Mouse (Mus musculus): Measurements from ENCODE around the gene Gnb2.
A peak's percentile ranks its signal among the peaks of the same experiment; 100 is the strongest.

Gnb2 gene

DNA sequence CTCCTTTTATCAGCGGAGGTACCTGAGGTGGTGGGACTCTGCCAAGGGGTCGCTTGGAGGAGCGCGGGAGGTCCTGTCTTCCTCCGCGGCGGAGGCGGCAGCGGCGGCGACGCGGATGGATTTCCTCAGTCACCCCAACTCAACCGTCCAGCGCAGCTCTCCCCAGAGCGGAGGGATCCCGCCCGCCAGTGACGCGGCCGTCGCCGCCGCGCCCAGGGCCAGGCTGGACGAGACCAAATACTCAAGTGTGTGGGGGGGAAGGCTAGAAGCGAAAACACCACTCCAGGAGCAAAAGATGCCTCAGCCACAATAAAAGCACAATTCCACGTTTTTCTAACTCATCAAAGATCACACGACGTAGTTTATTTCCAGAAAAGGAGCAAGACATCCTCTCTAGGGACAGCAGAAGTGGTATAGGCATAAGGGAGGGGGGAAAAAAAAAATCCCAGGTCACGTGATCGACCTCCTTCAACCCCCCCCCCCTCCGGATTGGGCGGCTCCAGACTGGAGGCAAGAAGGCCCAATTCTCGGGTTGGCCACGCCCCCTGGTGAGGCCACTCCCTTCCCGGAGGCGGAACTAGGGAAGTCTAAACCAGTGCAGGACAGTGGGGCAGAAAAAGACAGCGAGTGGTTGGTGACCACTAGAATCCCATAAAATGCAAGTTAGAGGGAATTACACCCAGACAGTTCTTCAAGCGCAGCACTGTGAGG, at the start of gene Gnb2, which contains the start of gene Epo:
Gnb2 (minus strand) TSS at position 394 of the 711 bp plus-strand sequence.
Epo (minus strand) TSS at position 126 of the 711 bp plus-strand sequence.
- DNase-seq, result peak; percentile 100

DNA sequence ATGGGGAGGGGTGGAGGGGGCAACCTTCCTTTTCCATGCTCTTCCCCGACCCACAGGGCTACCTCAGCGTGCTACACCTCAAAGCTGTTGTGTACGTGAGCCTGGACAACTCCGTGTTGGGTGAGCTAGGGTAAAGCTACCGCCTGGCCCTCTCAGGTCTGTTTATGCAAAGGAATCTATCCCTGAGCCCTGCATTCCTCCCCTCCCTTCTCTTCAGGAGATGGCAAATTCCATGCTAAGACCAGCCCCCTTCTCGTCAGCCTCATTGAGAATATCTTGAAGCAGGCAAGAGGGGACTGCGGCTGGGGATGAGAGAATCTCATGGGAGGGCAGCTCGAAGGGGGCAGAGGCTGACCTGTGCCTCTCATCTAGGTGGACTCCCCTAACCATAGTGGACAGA, 49.4 kb upstream of the Gnb2 start:
- no peak for DNase-seq

DNA sequence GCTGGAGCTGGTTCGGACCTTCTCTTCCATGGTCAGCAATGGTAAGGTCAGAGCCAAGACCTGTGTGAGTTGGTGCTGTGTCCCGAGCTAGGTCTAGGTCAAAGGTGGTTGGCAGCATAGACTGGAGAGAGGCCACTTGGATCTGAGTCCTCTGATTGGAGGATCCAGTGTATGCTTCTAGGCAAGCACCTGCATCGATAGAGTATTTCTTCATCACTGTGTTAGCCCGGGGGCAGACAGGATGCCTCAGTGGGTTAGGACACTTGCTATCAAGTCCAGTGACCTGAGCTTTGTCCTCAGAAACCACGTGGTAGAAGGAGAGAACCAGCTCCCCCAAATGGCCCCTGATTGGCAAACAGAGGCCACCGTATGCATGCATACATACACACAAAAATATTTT, 46.9 kb upstream of the Gnb2 start:
- no peak for DNase-seq

DNA sequence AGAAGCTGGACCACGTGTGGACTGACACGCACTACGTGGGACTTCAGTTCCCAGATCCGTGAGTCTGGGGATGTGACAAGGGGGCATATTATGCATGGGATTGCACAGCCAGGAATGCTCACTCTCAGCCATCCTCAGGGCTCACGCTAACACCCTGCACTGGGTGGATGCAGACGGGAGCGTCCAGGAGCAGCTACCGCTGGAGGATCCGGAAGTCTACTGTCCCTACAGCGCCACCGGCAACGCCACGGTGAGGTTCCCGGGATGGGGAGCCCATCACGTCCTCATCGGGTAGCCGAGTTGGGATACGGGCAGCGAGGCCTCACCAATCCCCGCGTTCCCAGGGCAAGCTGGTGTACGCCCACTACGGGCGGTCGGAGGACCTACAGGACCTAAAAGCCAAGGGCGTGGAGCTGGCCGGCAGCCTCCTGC, 41.2 kb upstream of the Gnb2 start:
- DNase-seq, result peak; percentile 31

DNA sequence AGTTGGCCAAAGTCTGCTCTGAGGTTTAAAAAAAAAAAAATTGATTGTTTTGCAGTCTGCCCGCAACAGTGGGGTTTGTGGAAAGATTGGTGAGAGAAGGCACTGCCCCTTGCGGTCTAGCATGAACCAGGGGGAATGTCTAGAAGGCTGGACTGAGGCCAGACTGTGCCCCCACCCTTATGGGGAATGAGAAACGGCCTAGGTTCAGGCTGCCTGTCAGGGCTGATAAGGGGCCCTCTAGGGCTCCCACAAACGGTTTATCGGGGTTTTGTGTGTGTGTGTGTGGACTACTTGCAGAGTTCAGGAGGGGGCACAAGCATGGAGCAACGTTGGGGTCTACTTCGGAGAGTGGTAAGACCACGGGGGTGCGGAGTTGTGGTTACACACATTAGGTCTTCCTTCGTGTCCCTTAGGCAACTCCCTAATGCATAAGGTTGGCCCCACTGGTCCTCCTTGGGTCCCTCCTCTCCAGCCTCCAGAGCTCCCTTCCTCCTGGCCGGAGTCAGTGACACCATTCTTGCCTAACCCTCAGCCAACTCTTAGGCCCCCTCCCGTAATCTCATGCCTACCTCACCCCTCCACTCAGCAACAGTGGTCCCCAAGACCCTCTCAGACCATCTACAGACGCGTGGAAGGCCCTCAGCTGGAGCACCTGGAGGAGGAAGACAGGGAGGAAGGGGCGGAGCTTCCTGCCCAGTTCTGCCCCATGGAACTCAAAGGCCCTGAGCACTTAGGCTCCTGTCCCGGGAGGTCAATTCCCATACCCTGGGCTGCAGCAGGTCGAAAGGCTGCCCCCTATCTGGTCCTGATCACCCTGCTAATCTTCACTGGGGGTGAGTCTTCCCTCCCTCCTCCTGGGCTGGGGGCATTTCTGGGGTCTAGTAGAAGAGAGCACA, 37.6 kb upstream of the Gnb2 start:
- peak; percentile 90 for DNase-seq

DNA sequence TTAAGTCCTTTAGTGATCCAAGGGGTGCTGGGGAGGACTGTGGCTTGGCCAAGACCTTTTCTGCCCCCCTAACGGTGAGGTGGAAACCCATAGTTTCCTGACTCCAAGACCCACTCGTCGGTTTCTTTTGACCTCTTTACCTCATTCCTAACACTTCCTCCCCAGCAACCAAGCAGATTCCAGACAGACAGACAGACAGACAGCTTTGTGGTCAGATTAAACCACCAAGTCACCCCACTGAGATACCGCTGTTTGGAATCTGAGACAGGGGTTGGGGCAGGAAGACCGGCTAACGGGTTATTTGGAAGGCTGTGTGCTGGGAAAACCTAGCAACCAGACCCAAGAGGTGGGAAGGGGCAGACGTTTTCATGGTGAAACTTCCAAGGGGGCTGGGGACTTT, 36.9 kb upstream of the Gnb2 start:
- DNase-seq, result peak; percentile 27

DNA sequence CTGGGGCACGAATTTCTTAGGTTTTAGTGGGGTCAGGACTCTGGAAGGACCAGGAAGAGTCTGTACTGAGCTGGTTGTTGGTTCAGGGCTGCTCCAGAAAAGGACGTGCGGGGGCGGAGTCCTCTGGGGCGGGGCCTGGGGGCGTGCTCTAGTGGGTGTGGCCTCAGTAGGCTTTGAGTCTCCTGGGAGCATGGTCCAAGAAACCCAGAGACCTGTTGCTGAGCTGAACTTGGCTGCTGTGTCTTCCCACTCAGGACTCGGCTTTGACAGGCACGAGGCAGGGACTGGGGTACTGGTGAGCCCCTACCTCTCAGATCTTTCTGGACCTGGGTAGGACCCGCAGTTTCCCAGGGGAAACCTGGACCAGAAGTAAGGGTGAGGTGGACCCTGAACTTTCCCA, 36.4 kb upstream of the Gnb2 start, which contains the start of gene Tfr2:
Tfr2 (plus strand) TSS at position 176 of the 400 bp plus-strand sequence.
- DNase-seq, result peak; percentile 95

DNA sequence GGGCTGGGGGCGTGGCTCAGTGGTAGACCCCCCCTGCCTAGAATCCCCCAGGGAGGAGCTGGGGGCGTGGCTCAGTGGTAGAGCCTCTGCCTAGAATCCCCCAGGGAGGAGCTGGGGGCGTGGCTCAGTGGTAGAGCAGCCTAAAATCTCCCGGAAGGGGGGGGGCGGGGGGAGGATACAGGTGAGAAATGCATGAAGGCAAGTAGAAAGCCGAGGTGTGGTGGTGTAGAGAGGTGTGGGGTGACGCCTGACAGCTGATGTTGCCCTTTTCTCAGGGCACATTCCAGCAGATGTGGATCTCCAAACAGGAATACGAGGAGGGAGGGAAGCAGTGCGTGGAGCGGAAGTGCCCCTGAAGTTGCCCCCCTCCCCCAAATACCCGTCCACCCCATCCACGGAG, 35.7 kb upstream of the Gnb2 start:
- DNase-seq, result no peak

DNA sequence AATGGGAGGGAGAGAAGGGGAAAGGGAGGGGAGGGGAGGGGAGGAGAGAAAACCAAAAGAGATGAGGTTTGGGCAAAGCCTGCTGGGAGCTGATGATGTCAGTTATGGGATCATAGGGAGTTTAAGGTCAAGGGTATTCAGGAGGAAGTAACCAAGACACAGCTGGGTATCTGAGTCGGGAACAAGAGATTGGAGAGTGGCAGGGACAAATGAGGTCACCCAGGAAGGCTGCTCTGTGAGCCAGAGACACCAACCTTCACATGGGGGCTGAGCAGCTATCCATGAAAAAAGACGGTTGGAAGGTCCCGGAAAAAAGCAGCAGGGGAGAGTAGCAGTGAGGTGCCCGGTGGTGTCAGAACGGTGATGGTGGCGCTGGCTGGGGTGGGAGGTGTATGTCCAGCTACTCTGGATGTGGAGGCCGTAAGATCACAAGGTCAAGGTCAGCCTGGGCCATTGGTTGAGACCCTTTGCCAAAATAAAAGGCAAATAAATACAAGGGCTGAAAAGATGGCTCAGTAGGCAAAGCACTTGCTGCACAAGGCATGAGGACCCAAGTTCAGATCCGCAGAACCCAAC, 35.0 kb upstream of the Gnb2 start:
- no peak for DNase-seq

DNA sequence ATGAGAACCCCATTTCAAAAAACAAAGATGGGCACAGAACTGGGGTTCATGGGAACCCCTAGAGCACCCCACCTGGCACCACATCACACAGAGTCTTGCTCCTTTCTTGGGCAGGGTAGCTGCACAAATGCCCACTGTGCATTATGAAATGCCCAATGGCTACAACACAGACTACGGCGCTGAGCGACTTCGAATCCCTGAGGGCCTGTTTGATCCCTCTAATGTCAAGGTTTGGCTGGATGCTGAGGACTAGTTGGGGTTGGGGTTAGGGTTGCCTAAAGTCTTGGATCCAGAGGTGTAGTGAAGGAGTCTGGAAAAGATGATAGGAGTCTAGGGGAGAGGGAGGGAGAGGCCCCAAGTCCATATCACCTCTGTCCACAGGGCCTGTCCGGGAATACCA, 33.1 kb upstream of the Gnb2 start:
- no peak for DNase-seq

DNA sequence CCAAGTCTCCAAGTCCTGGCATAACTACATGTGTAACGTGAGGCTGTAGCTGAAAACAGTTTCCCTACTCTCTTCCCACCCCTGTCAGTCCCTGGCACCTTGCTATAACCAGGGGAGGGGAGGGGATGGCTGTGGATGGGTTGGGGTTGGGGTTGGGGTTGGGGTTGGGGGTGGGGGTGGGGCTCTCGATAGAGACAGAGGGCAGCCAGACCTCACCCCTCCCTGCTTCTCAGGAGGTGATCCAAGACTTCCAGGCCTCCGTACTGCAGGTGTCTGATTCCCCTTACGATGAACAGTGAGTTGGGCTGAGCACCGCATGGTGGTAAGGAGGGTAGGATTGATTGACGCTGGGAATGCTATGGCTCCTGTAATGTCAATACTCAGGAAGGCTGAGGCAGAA, 32.4 kb upstream of the Gnb2 start:
- no peak for DNase-seq

DNA sequence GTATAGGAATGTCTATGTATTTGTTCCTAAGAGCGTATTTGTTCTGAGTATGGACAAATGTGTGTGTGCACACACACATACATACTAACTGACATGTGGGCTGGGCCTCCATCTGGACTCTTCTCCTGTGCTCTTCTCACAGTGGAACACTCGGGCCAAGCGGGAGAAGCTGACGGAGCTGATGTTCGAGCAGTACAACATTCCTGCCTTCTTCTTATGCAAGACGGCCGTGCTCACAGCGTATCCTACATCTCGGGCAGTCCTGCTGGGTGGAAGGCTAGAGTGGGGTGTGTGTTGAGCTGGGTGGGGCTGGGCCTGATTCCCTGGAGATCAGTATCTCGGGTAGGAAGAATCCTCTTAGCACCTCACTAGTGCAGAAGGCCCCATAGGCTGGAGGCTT, 29.7 kb upstream of the Gnb2 start:
- no peak for DNase-seq

DNA sequence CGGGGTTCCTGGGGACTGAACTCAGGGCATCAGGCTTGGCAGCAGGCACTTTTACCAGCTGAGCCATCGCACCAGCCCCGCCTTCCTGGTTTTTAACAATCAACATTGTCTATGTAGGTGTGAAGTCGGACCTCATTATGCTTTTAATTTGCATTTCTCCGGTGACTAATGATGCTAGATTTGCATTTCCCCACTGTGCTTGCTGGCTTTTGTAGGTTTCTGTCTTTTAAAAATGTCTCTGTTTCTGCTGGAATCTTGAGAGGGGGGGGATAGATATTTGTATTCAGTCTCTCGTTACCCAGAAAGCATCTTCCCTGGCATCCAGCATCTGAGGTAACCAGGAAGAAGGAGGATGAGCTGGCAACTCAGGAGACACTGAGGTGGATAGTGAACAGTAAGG, 28.2 kb upstream of the Gnb2 start:
- no peak for DNase-seq

DNA sequence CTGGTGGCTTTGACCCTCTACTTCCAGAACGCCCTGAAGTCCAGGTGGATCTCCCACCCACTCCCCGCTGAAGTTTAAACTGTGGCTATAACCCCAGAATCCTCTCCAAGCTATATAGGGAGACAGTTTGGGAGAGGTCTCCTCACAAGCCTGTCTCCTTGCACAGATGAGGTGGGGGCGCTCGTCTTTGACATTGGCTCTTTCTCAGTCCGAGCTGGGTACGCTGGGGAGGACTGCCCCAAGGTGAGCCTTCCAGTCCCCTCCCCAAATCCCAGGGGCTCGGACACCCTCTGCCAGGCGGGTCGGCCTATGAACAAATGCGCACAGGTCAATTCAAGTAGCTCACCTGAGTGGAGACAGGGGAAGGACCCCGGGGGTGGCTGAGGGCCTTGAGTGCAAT, 20.6 kb upstream of the Gnb2 start:
- no peak for DNase-seq

DNA sequence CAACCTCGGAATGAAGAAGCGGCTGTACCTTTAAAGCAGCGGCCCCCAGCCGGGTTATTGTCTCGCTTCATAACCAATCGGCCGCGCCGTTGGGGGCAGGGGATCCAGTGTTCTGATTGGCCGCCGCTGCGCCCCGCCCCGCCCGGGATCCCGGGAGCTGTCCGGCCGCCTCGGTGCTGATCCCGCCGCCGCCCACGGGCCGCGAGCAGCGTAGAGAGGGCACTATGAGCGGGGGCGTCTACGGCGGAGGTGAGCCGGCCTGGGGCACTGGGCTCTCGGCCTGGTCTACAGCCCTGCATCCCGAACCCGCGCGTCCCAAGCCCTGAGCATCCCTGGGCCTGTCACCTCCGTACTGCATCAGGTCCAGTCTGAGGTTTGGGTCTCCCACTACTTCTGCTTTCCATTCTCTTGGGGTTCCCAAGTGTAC, 20.1 kb upstream of the Gnb2 start, which contains the start of gene Actl6b:
Actl6b (plus strand) TSS at position 107 of the 427 bp plus-strand sequence.
- peak; percentile 75 for DNase-seq

DNA sequence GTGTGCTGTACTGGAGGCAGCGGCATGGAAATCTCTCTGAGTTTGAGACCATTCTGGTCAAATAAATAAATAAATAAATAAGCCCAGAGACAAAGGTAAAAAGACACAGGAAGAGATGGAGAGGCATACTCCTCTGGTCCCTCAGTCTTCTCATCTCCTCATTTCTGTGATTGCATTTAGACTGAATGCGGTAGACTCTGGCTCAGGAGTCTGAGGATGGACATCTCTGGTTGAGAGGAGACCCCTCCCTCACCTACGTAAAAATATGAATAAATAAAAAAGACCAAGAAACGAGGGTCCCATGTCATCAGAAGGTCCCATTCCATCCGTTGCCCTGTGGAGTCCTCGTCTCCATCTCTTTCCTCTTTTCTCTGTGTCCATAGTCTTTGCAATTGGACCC, 19.7 kb upstream of the Gnb2 start:
- no peak for DNase-seq

DNA sequence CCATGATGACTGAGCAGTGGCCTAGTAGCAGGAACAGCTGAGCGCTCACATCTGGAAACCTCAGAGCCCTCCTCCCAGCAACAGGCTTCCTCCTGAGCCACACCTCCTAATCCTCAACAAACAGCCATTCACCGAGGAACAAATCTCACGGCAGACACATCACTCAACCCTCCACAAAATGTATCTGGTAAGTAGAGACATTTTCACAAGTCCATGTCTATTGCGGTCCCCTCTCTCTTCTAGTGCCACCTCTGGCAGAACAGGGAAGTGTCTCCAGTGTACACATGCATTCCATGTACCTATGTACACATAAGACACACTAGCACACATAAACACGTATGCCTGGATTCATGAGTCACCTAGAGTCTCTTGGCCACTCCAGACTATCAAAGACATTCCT, 17.8 kb upstream of the Gnb2 start:
- peak; percentile 13 for DNase-seq

DNA sequence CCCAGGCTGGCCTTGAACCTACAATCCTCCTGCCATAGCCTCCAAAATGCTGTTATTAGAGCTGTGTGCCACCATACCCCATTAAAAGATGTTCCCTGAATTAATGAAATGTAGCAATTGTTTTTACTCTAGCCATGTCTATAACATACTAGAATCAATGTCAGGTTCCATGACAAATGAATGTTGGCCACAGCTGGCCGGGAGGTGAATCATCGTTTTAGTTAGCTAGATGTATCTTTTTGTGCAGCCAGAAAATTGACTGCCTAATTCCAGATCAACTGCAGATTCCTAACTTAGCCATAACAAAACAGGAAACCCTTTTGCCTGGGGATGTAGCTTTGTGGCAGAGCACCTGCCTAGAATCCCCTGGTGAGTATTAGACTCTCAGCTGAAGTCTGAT, 16.5 kb upstream of the Gnb2 start:
- DNase-seq, result peak; percentile 1

DNA sequence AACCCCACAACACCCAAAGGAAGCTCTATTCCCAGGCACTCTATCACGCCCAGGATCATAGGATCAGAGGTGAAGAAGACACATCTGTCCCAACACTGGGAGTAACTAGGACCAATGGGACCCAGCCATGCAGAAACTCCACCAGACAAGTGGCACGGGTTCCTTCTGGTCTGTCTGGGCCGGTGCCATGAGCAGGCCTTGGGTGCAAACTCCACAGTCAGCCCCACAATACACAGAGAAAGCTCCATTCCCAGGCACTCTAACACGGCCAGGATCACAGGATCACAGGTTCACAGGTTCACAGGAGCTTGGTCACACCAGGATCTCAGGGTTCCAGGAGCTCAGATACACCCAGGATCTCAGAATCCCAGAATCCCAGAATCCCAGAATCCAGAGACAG, 12.3 kb upstream of the Gnb2 start:
- DNase-seq, result peak; percentile 1

DNA sequence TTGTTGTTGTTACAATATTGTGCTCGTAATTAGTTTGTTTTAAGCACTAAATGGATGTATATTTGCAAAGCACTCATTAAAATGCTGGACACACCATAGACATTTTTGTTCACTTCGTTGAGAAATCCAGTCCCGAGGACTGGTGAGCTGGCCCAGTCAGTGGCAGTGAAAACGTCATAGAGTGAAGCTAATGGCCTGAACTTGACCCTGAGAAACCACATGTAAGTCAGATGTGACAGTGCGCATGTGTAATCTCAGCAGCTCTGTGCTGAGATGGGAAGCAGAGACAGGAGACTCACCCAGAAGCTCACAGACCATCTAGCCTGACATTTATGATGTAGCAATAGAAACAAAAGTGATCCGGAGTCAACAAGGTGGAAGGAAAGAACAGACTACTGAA, 11.6 kb upstream of the Gnb2 start:
- peak; percentile 1 for DNase-seq

DNA sequence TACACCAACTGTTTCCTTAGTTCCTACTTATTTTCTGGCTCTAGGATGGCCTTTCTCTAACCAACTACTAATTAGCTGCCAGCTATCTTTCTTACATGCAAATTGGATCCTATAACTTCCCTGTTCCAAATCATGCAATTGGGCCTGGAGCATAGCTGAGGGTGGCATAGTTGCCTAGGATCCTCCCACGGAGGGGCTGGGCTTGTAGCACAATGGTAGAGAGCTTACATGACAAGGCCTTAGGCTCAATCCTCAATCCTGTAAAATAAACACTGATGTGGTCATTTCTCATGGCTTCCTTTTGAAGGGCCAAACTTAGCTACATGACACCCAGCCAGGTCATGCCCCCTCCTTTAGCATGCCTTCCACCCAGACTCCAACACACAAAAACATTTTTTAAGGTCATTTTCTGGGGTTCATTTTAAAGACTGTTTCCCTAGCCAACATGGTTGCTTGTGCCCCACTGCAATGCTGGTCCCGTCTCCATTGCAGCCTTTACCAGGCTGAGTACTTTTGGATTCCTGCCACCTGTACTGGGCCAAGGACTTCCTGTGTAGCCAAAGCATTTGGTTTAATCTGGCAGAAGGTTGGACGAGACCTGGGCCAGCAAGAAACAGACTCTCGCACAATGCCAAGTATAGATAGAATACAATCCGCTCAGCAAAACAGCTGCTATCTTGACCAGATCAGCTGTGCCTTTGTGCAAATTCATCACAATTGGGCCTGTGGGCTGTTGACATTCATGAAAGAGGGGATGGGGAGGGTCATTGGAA, 8.6 kb upstream of the Gnb2 start:
- DNase-seq, result peak; percentile 1

DNA sequence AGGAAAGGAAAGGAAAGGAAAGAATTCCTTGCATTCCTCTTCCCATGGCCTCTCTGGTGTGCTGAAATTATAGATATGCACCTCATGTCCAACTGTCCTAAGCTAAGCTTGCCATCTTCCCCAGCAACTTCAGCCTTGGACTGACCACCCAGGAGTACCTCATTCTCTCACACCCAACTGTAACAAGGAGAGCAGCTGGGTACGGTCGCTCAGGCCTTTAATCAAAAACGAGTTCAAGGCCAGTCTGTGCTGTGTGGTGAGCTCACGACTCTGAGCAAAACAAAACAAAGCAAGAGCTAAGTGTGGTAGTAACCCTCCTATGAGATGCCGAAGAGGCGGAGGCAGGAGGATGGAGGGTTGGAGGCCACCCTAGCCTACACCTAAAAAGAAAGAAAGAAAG, 7.7 kb upstream of the Gnb2 start:
- DNase-seq, result no peak

All from liver (tissue).